Mouse (Mus musculus): ENCODE measurements around the gene Krtap6-2.

Krtap6-2 gene

DNA sequence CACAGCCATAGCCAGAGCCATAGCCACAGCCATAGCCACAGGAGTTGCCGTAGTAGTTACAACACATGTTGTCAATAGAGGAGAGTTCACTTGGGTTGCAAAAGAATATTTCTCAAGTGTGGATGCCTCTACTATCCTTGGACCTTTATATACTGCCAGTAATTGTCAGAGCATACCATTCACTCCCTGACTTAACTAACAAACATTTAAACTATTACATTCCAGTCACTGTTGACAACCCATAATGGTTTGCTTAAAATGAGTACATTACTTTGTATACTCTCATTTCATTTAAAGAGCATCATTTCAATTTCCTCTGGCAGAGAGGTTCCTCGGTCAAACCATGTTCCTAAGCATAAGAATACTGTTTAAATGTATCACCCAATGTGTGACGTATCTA is at the start of gene Krtap6-2:
Krtap6-2 (minus strand) TSS at position 101 of the 400 bp plus-strand sequence.
- no peak for DNase-seq

DNA sequence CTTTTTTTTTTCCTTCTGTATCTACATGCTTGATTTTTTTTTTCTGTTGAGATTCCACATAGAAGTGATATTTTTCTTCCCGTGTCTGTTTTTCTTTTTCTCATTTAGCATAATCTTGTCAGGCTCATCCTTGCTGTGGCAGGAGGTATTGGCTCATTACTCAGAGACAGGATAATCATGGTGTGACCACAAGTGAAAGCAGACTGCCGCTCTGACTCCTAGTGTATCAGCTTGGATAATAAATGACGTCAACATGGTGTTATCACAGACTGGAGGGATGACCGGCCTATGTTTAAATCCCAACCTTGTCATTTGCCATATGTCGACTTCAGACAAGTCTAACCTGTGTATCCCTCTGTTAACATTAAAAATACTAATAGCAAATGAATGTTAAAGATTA is 41.3 kb upstream of the Krtap6-2 start:
- no peak for DNase-seq

DNA sequence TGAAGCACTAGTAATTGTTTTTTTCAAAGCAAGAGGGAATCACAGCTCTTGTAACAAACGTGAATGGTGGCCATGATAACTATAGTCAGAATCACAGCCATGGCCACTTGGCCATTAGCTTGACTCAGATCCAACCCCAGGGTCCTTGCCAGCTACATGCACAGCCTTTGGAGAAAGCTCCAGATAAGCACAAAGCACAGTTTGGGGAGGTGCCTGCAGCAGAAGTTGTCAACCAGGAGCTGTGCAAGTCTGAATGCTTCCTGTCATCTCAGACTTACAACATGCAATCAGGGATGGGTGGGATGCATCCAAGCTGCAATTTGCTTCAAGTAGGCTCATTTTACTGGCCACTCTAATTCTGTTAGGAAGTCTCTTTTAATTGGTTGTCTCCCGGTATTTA is 9.7 kb upstream of the Krtap6-2 start:
- DNase-seq = no peak

DNA sequence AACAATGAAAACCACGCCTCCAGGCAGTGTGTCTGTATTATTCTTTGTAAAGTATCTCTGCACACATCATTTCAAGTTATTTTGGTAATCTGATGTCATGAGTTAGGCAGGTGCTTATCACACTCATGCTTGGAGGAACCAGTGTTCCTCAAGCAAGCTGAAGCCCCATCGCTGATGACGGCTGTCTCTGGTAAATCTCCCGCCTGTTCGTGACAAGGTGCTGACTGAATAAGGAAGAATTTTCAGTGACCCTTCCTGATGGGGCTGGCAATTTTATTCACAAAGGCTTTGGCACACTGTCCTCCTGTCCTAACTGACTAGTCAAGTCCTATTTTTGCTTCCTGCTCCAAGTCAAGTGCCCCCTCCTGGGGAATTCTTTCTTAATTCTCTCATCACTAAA is 5.4 kb upstream of the Krtap6-2 start:
- DNase-seq = no peak

DNA sequence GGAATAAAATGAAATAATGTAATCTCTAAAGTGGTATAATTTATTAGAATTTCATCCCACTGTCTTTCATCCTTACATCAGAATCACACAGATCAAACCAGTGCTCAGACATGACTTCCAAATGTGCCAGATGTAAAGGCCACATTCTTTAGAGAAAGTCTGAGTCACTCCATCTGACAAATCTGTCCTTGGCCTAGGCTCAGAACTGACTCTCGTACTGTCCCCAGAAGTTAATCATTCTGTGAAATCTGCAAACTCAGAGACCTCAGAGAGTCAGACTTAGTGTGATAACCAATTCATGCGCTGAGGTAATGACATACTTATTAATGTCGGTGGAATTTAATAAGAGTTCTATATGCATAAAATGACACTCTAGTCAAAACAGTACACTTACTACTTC is 3.6 kb downstream of the Krtap6-2 start:
- no peak for DNase-seq

DNA sequence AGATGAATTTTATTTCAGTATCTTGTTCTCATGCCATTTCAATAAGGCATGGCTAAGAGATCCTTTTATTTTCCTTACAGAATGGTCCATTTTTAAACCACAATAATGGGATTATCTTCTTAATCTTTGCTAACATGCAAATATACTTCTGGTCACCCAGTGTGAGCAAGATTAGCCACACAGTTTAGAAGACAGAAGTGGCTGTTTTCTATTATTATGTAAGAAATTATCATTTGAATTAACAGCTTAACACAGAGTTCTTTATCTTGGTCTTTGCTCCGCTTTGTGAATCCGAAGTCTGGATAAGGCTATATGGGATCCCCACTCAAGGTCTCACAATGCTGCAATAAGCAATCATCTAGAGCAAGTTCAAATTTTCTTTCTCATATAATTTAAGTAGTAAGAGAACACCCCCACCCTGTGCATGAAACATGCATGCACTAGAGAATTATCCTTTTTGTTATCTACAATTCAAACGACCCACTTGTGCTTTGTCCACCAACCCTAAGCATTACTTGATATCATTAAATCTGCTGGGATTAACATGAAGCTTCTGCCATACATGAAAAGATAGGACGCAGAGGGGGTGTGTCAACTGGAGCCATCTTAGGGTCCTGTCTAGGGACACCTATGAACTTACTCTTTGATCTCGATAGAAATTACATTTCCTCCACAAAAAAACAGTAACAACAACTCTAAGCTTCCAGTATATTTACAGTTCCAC is 9.4 kb downstream of the Krtap6-2 start:
- no peak for DNase-seq

DNA sequence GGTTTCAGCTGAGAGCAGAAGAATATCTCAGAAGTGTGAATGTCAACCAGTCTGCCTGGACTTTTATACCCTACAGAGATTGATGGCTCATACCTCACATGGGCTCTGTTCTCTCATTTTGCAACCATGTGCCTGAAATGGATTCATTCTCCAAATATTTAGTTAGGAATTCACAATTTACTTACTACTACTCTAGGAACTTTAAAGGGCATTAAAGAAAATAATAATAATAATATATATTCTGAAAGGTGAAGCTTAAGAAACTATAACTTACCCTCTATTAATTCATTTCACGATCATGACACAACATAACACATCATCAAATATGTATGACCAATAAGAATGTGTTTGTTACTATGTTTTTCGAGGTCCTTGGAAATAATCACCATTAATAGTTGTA is 16.1 kb downstream of the Krtap6-2 start, which contains the start of gene Krtap21-1:
Krtap21-1 (minus strand) TSS at position 101 of the 400 bp plus-strand sequence.
- no peak for DNase-seq

DNA sequence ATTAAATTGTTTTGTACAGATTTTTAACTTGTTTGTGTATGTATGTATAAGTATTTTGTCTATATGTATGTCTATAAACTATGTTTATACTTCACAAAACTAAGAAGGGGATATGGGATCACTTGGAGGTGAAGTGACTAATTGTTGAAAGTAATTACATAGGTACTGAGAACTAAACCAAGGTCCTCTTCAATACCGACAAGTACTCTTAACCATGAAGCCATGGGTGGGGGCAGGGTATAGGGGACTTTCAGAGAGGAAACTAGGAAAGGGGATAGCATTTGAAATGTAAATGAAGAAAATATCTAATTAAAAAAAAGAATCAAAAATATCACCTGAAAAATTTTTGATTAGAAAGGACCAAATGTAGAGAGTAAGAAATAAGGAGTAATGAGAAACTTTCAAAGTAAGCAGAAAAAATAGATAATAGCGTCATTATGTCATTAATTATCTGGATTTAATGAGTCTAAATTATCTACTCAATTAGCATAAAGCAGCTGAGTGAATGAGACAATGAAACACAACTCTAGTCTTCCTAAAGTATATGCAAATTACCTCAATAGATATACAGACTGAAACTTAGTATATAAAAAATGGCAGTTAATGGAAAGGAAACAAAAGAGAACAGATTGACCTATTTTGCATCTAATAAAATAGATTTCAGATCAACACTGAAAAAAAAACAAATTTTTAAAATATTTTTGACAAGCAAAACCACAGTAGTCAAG is 47.0 kb downstream of the Krtap6-2 start:
- no peak for DNase-seq
